Mouse (Mus musculus) bone marrow macrophage, adult 2 months (primary cell): ENCODE measurements around the gene Stac3.

Experiments used
- CTCF ChIP-seq: IDR thresholded peaks from 2 replicates; pipeline ENCODE4 v1.5.1; 2012; ENCODE audit warnings: low read depth, mild to moderate bottlenecking, low read length, moderate library complexity
- POLR2A ChIP-seq: IDR thresholded peaks from 2 replicates; pipeline ENCODE4 v1.6.1; 2012; ENCODE audit warnings: mild to moderate bottlenecking, low read depth, low read length, borderline replicate concordance

- TF ChIP-seq CTCF (no peak), POLR2A (no peak)
Observed at GRCm38 (mm10) chr10:127541510-127541909, 40.0 kb downstream of the Stac3 start.
